Mouse (Mus musculus) brain, embryonic 14.5 days (tissue): ENCODE results near the gene Ssbp1. TPM values are rescaled to one million over a fixed set of nuclear protein-coding genes. Genes with fewer than 3 reads are reported as not detected.

Source experiments
- DNase-seq: peaks from one replicate; pipeline ENCODE4 v3.0.0-alpha.2; 2011; ENCODE audit warnings: low read depth
- CTCF ChIP-seq: fragments of 200-500 bp; IDR thresholded peaks from 2 replicates; pipeline ENCODE4 v1.5.1; 2012; ENCODE audit warnings: inconsistent platforms, mild to moderate bottlenecking, moderate library complexity, borderline replicate concordance; ENCODE audit not compliant: insufficient read depth, insufficient read length; ENCODE audit errors: extremely low read depth
- POLR2A ChIP-seq: fragments of 200-500 bp; IDR thresholded peaks from 2 replicates; pipeline ENCODE4 v1.6.1; 2012; ENCODE audit warnings: mild to moderate bottlenecking, inconsistent platforms, borderline replicate concordance; ENCODE audit not compliant: poor library complexity, insufficient read depth, insufficient read length, severe bottlenecking; ENCODE audit errors: extremely low read depth
- polyA plus RNA-seq: library from polyadenylated mRNA; depleted of rRNA; stranded (reverse); fragments of >200 nt; gene quantifications from 2 replicates; pipeline ENCODE4 v1.2.3, GENCODE M21; 2012; rRNA removed

Gene Ssbp1
- polyA plus RNA-seq, result 62.9 and 82.4 TPM in 2 replicates

- peak; percentile 99 for DNase-seq
- peak; percentile 96 for TF ChIP-seq POLR2A
- no peak for TF ChIP-seq CTCF
Observed at GRCm38 (mm10) chr6:40470916-40471719, at the start of gene Ssbp1. Ssbp1 (plus strand) TSS chr6:40471352.

- DNase-seq, result no peak
- TF ChIP-seq CTCF, result no peak
- TF ChIP-seq POLR2A, result no peak
Observed at GRCm38 (mm10) chr6:40423013-40423412, 48.1 kb upstream of the Ssbp1 start.

- DNase-seq, result peak; percentile 62
- peak; percentile 64; the same call in 1 of the 2 replicates for TF ChIP-seq CTCF
- TF ChIP-seq POLR2A, result no peak
Observed at GRCm38 (mm10) chr6:40423774-40424173, 47.4 kb upstream of the Ssbp1 start.

GRCm38 (mm10) chr6:40427441-40427840 lies 43.7 kb upstream of the Ssbp1 start:
- no peak for DNase-seq
- no peak for TF ChIP-seq POLR2A
- no peak for TF ChIP-seq CTCF

GRCm38 (mm10) chr6:40428696-40429095 lies 42.5 kb upstream of the Ssbp1 start:
- DNase-seq, result peak; percentile 79
- TF ChIP-seq CTCF, result no peak
- no peak for TF ChIP-seq POLR2A

GRCm38 (mm10) chr6:40429521-40429931 lies 41.6 kb upstream of the Ssbp1 start:
- DNase-seq, result peak; percentile 85
- no peak for TF ChIP-seq CTCF
- no peak for TF ChIP-seq POLR2A

GRCm38 (mm10) chr6:40430251-40430650 lies 40.9 kb upstream of the Ssbp1 start:
- TF ChIP-seq CTCF (no peak), POLR2A (no peak)

GRCm38 (mm10) chr6:40430878-40431277 lies 40.3 kb upstream of the Ssbp1 start:
- no peak for TF ChIP-seq POLR2A
- no peak for TF ChIP-seq CTCF
- DNase-seq, result peak; percentile 85

More at GRCm38 (mm10) chr6:40430251-40430650, 40.9 kb upstream of the Ssbp1 start:
- DNase-seq, result no peak

- no peak for TF ChIP-seq CTCF
- TF ChIP-seq POLR2A, result no peak
- DNase-seq, result peak; percentile 81
Observed at GRCm38 (mm10) chr6:40431356-40431755, 39.8 kb upstream of the Ssbp1 start.

GRCm38 (mm10) chr6:40431812-40432211 lies 39.3 kb upstream of the Ssbp1 start:
- TF ChIP-seq POLR2A, result no peak
- TF ChIP-seq CTCF, result no peak

GRCm38 (mm10) chr6:40432346-40433275 lies 38.5 kb upstream of the Ssbp1 start:
- peak; percentile 92 for DNase-seq
- TF ChIP-seq POLR2A, result no peak
- TF ChIP-seq CTCF, result no peak

More at GRCm38 (mm10) chr6:40431812-40432211, 39.3 kb upstream of the Ssbp1 start:
- DNase-seq, result no peak

- no peak for TF ChIP-seq POLR2A
- TF ChIP-seq CTCF, result no peak
- DNase-seq, result no peak
Observed at GRCm38 (mm10) chr6:40434697-40435096, 36.5 kb upstream of the Ssbp1 start.

- peak; percentile 83 for DNase-seq
- TF ChIP-seq POLR2A (peak; percentile 24; the same call in 1 of the 2 replicates), CTCF (no peak; the same call in 1 of the 2 replicates)
Observed at GRCm38 (mm10) chr6:40435151-40436046, 35.8 kb upstream of the Ssbp1 start.

GRCm38 (mm10) chr6:40436047-40436483 lies 35.1 kb upstream of the Ssbp1 start, which contains the start of gene E330009J07Rik:
E330009J07Rik (minus strand) TSS chr6:40436135.
- DNase-seq, result peak; percentile 87
- TF ChIP-seq CTCF (no peak), POLR2A (peak; percentile 95)
